In the genomic region with DNA sequence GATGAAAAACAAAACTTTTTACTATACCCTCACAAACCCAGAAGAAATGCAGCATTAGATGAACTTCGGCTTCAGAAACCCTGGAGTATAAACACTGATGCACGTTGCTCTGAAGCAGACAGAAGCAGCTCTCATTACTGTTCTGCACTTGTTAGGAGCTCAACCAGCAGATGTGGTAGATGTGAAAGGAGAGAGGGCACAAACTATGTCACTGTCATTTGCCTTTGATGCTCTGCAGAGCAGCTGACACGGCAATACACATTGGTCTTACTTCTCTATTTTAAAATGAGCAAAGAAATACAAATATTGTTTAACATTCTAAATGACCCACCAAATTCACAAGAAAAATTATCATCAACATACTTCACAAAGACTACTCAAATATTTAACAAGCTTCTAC, we compare ENCODE assay signal across 27 mouse cellular contexts. TPM values are rescaled to one million over a fixed set of nuclear protein-coding genes. Genes with fewer than 3 reads are reported as not detected.
"Had no signal": no experiment of that assay in that cellular context is flagged by ENCODE, and none has a peak within 500 bp of the region (broad histone marks: within the 10 kb centered on the region; RNA-seq: fewer than 3 reads in every experiment).

No protein-coding gene starts in this region.

- H3K4me3 ChIP-seq: heart, adult 2 months; heart, embryonic 13.5 days; heart, embryonic 15.5 days; hindbrain, embryonic 13.5 days; hindbrain, embryonic 15.5 days; kidney, embryonic 15.5 days; limb, embryonic 13.5 days; limb, embryonic 15.5 days had no signal

- DNase-seq: gastrocnemius, postnatal 14 days; gastrocnemius, postnatal 36 days; heart, adult 11 months; heart, adult 2 months; heart, postnatal 14 days; heart, postnatal 36 days; kidney, adult 11 months; kidney, adult 2 months; kidney, adult 9 months; kidney, postnatal 14 days; kidney, postnatal 36 days; layer of hippocampus, adult 9-11 months; layer of hippocampus, postnatal 36 days; left cerebral cortex, postnatal 4 days had no signal

- H3K9me3 ChIP-seq: heart, embryonic 13.5 days; heart, embryonic 15.5 days; hindbrain, embryonic 13.5 days; hindbrain, embryonic 15.5 days; kidney, embryonic 15.5 days; limb, embryonic 15.5 days had no signal

- H3K27ac ChIP-seq: heart, adult 2 months; heart, embryonic 13.5 days; heart, embryonic 15.5 days; hindbrain, embryonic 13.5 days; hindbrain, embryonic 15.5 days; hindbrain, postnatal 0 days; kidney, embryonic 15.5 days; kidney, postnatal 0 days; limb, embryonic 13.5 days; limb, embryonic 15.5 days had no signal

- ATAC-seq: hindbrain, postnatal 0 days; intestine, embryonic 16.5 days had no signal

- H3K36me3 ChIP-seq: heart, embryonic 15.5 days; hindbrain, embryonic 13.5 days; hindbrain, embryonic 15.5 days had no signal

- H3K27me3 ChIP-seq: heart, embryonic 13.5 days; heart, embryonic 15.5 days; hindbrain, embryonic 13.5 days; hindbrain, embryonic 15.5 days; kidney, embryonic 15.5 days; limb, embryonic 13.5 days; limb, embryonic 15.5 days had no signal

RNA-seq across cellular contexts. Expression of gene Klb, which starts 18.1 kb away (rescaled TPM):
- total RNA-seq: hematopoietic stem cell, adult 5-6 weeks; hindbrain, postnatal 0 days had no signal
- polyA plus RNA-seq: heart, embryonic 15.5 days; heart, postnatal 0 days; hindbrain, embryonic 11.5 days; limb, embryonic 15.5 days had no signal
